ENCODE assay signal across 10 mouse cellular contexts in genomic region chr19:7306968-7307367, GRCm38 (mm10). TPM values are rescaled to one million over a fixed set of nuclear protein-coding genes. Genes with fewer than 3 reads are reported as not detected.
A peak's percentile ranks its signal among the peaks of the same experiment; 100 is the strongest.
DNase-seq lines count a peak whose midpoint lies in the region; ATAC-seq and TF ChIP-seq lines count a peak whose summit lies in the region.
"Had no signal": no experiment of that assay in that cellular context is flagged by ENCODE, and none has a peak within 500 bp of the region (broad histone marks: within the 10 kb centered on the region; RNA-seq: fewer than 3 reads in every experiment).

No protein-coding gene starts in this region.

- H3K4me3 ChIP-seq in forebrain, embryonic 10.5 days = no peak overlapping the region
- no peak overlapping the region for H3K4me3 ChIP-seq in forebrain, postnatal 0 days (ENCODE audit: low read depth, low read length)
- no peak overlapping the region for H3K4me3 ChIP-seq in heart, postnatal 0 days (ENCODE audit: low read depth, low read length)
- no peak overlapping the region for H3K4me3 ChIP-seq in forebrain, embryonic 13.5 days
- H3K4me3 ChIP-seq in hindbrain, embryonic 13.5 days = no peak overlapping the region
- H3K4me3 ChIP-seq: neural tube, embryonic 12.5 days had no signal

- H3K36me3 ChIP-seq in forebrain, embryonic 10.5 days (replicated peaks) = peaks cover 8% of the 10 kb centered on the region; the same call in 1 of the 2 replicates
- no peaks in the 10 kb centered on the region for H3K36me3 ChIP-seq in forebrain, postnatal 0 days (ENCODE audit: insufficient read depth)
- H3K36me3 ChIP-seq in heart, postnatal 0 days (replicated peaks; ENCODE audit: control insufficient read depth, insufficient read depth, low read length) = no peaks in the 10 kb centered on the region
- H3K36me3 ChIP-seq in forebrain, embryonic 13.5 days (ENCODE audit: poor library complexity, severe bottlenecking) = peaks cover 6% of the 10 kb centered on the region
- H3K36me3 ChIP-seq in hindbrain, embryonic 13.5 days = no peaks in the 10 kb centered on the region

- H3K27me3 ChIP-seq in forebrain, embryonic 10.5 days (ENCODE audit: poor library complexity, severe bottlenecking) = no peaks in the 10 kb centered on the region
- H3K27me3 ChIP-seq in forebrain, postnatal 0 days (ENCODE audit: insufficient read depth, low read length) = no peaks in the 10 kb centered on the region
- H3K27me3 ChIP-seq in heart, postnatal 0 days (ENCODE audit: control insufficient read depth, insufficient read depth, low read length) = no peaks in the 10 kb centered on the region
- no peaks in the 10 kb centered on the region for H3K27me3 ChIP-seq in forebrain, embryonic 13.5 days
- H3K27me3 ChIP-seq in hindbrain, embryonic 13.5 days = no peaks in the 10 kb centered on the region
- H3K27me3 ChIP-seq: neural tube, embryonic 12.5 days had no signal

- no peak for ATAC-seq in forebrain, postnatal 0 days
- no peak for ATAC-seq in heart, postnatal 0 days (ENCODE audit: insufficient read depth, low read depth)
- no peak for ATAC-seq in forebrain, embryonic 13.5 days
- ATAC-seq in hindbrain, embryonic 13.5 days (ENCODE audit: low FRiP score) = no peak

- H3K4me2 ChIP-seq in forebrain, postnatal 0 days (ENCODE audit: low read depth) = no peak overlapping the region
- no peak overlapping the region for H3K4me2 ChIP-seq in heart, postnatal 0 days (ENCODE audit: low read depth, low read length)
- H3K4me2 ChIP-seq in forebrain, embryonic 13.5 days = no peak overlapping the region
- no peak overlapping the region for H3K4me2 ChIP-seq in hindbrain, embryonic 13.5 days
- H3K4me2 ChIP-seq: neural tube, embryonic 12.5 days had no signal

- no peak for TF ChIP-seq CTCF in forebrain, postnatal 0 days (IDR thresholded peaks at IDR 0.05; ENCODE audit: low read depth)
- no peak for TF ChIP-seq CTCF in heart, postnatal 0 days (IDR thresholded peaks at IDR 0.05; ENCODE audit: low read depth)

- peaks cover 53% of the 10 kb centered on the region for H3K4me1 ChIP-seq in forebrain, embryonic 10.5 days
- peaks cover 17% of the 10 kb centered on the region; the same call in 1 of the 2 replicates for H3K4me1 ChIP-seq in forebrain, postnatal 0 days (ENCODE audit: insufficient read depth)
- peaks cover 66% of the 10 kb centered on the region for H3K4me1 ChIP-seq in heart, postnatal 0 days (ENCODE audit: control insufficient read depth, insufficient read depth)
- H3K4me1 ChIP-seq in forebrain, embryonic 13.5 days = peaks cover 42% of the 10 kb centered on the region
- peaks cover 55% of the 10 kb centered on the region for H3K4me1 ChIP-seq in hindbrain, embryonic 13.5 days (replicated peaks)

- H3K27ac ChIP-seq in forebrain, embryonic 10.5 days = 0 out of 2 replicates have a peak overlapping the region, but pooled peaks have one; percentile 21
- H3K27ac ChIP-seq in forebrain, postnatal 0 days (ENCODE audit: low read depth, low read length) = no peak overlapping the region
- H3K27ac ChIP-seq in heart, postnatal 0 days (ENCODE audit: low read depth) = peak overlapping the region; percentile 18; the same call in 1 of the 2 replicates
- no peak overlapping the region for H3K27ac ChIP-seq in forebrain, embryonic 13.5 days
- H3K27ac ChIP-seq in hindbrain, embryonic 13.5 days = no peak overlapping the region

- 76% methylated on average over 3 of the region's 3 CpGs for WGBS in forebrain, embryonic 10.5 days
- 69% methylated on average over 3 of the region's 3 CpGs for WGBS in forebrain, postnatal 0 days
- 41% methylated on average over 3 of the region's 3 CpGs for WGBS in heart, postnatal 0 days
- 84% methylated on average over 3 of the region's 3 CpGs for WGBS in forebrain, embryonic 13.5 days
- 70% methylated on average over 3 of the region's 3 CpGs for WGBS in hindbrain, embryonic 13.5 days

- no peak for DNase-seq in forebrain, embryonic 10.5 days (ENCODE audit: extremely low spot score, low spot score)
- DNase-seq in forebrain, postnatal 0 days = no peak
- DNase-seq in Muller cell, postnatal 12 days (ENCODE audit: inconsistent ontology term) = peak; percentile 77
- DNase-seq in heart, postnatal 0 days (ENCODE audit: low spot score) = no peak
- DNase-seq in lung, postnatal 10 days = peak; percentile 37
- DNase-seq in right cerebral cortex, adult 18-20 months = no peak
- DNase-seq: cerebellum, adult 9-10 months had no signal

- H3K9me3 ChIP-seq in forebrain, embryonic 10.5 days = no peaks in the 10 kb centered on the region
- no peaks in the 10 kb centered on the region for H3K9me3 ChIP-seq in forebrain, postnatal 0 days (ENCODE audit: low read length)
- H3K9me3 ChIP-seq in heart, postnatal 0 days (replicated peaks; ENCODE audit: control insufficient read depth, low read length) = no peaks in the 10 kb centered on the region
- no peaks in the 10 kb centered on the region for H3K9me3 ChIP-seq in forebrain, embryonic 13.5 days (replicated peaks)
- H3K9me3 ChIP-seq in hindbrain, embryonic 13.5 days = no peaks in the 10 kb centered on the region
- H3K9me3 ChIP-seq: neural tube, embryonic 12.5 days had no signal

- no peak for TF ChIP-seq EP300 in heart, postnatal 0 days (IDR thresholded peaks at IDR 0.05; ENCODE audit: low read depth)

- no peak overlapping the region for H3K9ac ChIP-seq in forebrain, postnatal 0 days
- no peak overlapping the region for H3K9ac ChIP-seq in heart, postnatal 0 days (replicated peaks; ENCODE audit: low read depth, low read length)
- no peak overlapping the region; the same call in 1 of the 2 replicates for H3K9ac ChIP-seq in forebrain, embryonic 13.5 days
- H3K9ac ChIP-seq in hindbrain, embryonic 13.5 days = no peak overlapping the region
- H3K9ac ChIP-seq: neural tube, embryonic 12.5 days had no signal

RNA-seq across cellular contexts. Expression of gene Mark2, which starts 34.7 kb away (rescaled TPM):
- polyA plus RNA-seq in forebrain, embryonic 10.5 days (2016; fragmentation: Nextera tagmentation; extraction: Ambion mirVana) = 38.2 and 41.4 TPM in 2 replicates
- total RNA-seq in forebrain, postnatal 0 days (2014; rRNA removed) = 35.8 and 38.7 TPM in 2 replicates
- polyA plus RNA-seq in forebrain, postnatal 0 days (2015; fragmentation: Nextera tagmentation; extraction: Ambion mirVana) = 30.0 and 35.7 TPM in 2 replicates
- total RNA-seq in heart, postnatal 0 days (2014; rRNA removed; ENCODE audit: low replicate concordance) = 33.6 and 35.2 TPM in 2 replicates
- polyA plus RNA-seq in heart, postnatal 0 days (2015; fragmentation: Nextera tagmentation; extraction: Ambion mirVana) = 17.8 and 19.3 TPM in 2 replicates
- 38.3 and 39.0 TPM in 2 replicates for polyA plus RNA-seq in forebrain, embryonic 13.5 days (2015; fragmentation: Nextera tagmentation; extraction: Ambion mirVana)
- polyA plus RNA-seq in hindbrain, embryonic 13.5 days (2015; fragmentation: Nextera tagmentation; extraction: Ambion mirVana) = 40.9 and 42.5 TPM in 2 replicates

RNA-seq across cellular contexts. Expression of gene Rcor2, which starts 39.8 kb away (rescaled TPM):
- 61.7 and 64.0 TPM in 2 replicates for polyA plus RNA-seq in forebrain, embryonic 10.5 days (2016; fragmentation: Nextera tagmentation; extraction: Ambion mirVana)
- 41.9 and 49.6 TPM in 2 replicates for total RNA-seq in forebrain, postnatal 0 days (2014; rRNA removed)
- 13.7 and 14.5 TPM in 2 replicates for polyA plus RNA-seq in forebrain, postnatal 0 days (2015; fragmentation: Nextera tagmentation; extraction: Ambion mirVana)
- total RNA-seq in heart, postnatal 0 days (2014; rRNA removed; ENCODE audit: low replicate concordance) = 18.5 and 40.0 TPM in 2 replicates
- polyA plus RNA-seq in heart, postnatal 0 days (2015; fragmentation: Nextera tagmentation; extraction: Ambion mirVana) = 8.5 and 9.7 TPM in 2 replicates
- 58.1 and 60.6 TPM in 2 replicates for polyA plus RNA-seq in forebrain, embryonic 13.5 days (2015; fragmentation: Nextera tagmentation; extraction: Ambion mirVana)
- 30.2 and 32.0 TPM in 2 replicates for polyA plus RNA-seq in hindbrain, embryonic 13.5 days (2015; fragmentation: Nextera tagmentation; extraction: Ambion mirVana)

Comparison
In these comparisons a context has a peak if more than half of its experiments do, and no peak if none do; other contexts are left out.
1. H3K27ac ChIP-seq: peak in forebrain, embryonic 10.5 days (single experiment) and heart, postnatal 0 days (single experiment); none in forebrain, postnatal 0 days (single experiment), forebrain, embryonic 13.5 days (single experiment) and hindbrain, embryonic 13.5 days (single experiment).
2. DNase-seq: peak in Muller cell, postnatal 12 days (single experiment) and lung, postnatal 10 days (single experiment); none in forebrain, embryonic 10.5 days (single experiment), forebrain, postnatal 0 days (single experiment), heart, postnatal 0 days (single experiment) and right cerebral cortex, adult 18-20 months (single experiment).